Mouse (Mus musculus) hindbrain, embryonic 14.5 days (tissue): Measurements from ENCODE around the gene Prkce. TPM values are rescaled to one million over a fixed set of nuclear protein-coding genes. Genes with fewer than 3 reads are reported as not detected.

Experiments used
- ATAC-seq: fragments of 200-750 bp; cut with Nextera tagmentation; 2 replicates; pipeline ENCODE4 v1.8.0; 2017; ENCODE audit warnings: moderate number of reproducible peaks, mild to moderate bottlenecking, moderate TSS enrichment, moderate library complexity; ENCODE audit not compliant: low FRiP score
- DNase-seq: peaks from one replicate; pipeline ENCODE4 v3.0.0-alpha.2; 2015; ENCODE audit warnings: low spot score
- H3K27ac ChIP-seq: fragments of 300-500 bp; sonication (generic); 2 replicates; pipeline ENCODE4 v1.5.1; 2014; ENCODE audit warnings: mild to moderate bottlenecking, moderate library complexity
- H3K27me3 ChIP-seq: fragments of 300-500 bp; sonication (generic); 2 replicates; pipeline ENCODE4 v1.6.1; 2014; ENCODE audit warnings: mild to moderate bottlenecking, low read length, mixed read lengths; ENCODE audit not compliant: control insufficient read depth, insufficient read depth
- H3K36me3 ChIP-seq: fragments of 300-500 bp; sonication (generic); replicated peaks from 2 replicates; pipeline ENCODE4 v1.6.1; 2014; ENCODE audit not compliant: control insufficient read depth, insufficient read depth
- H3K4me1 ChIP-seq: fragments of 300-500 bp; sonication (generic); replicated peaks from 2 replicates; pipeline ENCODE4 v1.6.1; 2014; ENCODE audit warnings: antibody characterized with exemption, low read length, mixed read lengths; ENCODE audit not compliant: control insufficient read depth, insufficient read depth
- H3K4me2 ChIP-seq: fragments of 300-500 bp; sonication (generic); replicated peaks from 2 replicates; pipeline ENCODE4 v1.6.1; 2014; ENCODE audit warnings: mild to moderate bottlenecking, moderate library complexity
- H3K4me3 ChIP-seq: fragments of 300-500 bp; sonication (generic); replicated peaks from 2 replicates; pipeline ENCODE4 v1.5.1; 2014; ENCODE audit warnings: mild to moderate bottlenecking, low read length
- H3K9ac ChIP-seq: fragments of 300-500 bp; sonication (generic); 2 replicates; pipeline ENCODE4 v1.6.1; 2014
- H3K9me3 ChIP-seq: fragments of 300-500 bp; sonication (generic); 2 replicates; pipeline ENCODE4 v1.6.1; 2016; ENCODE audit warnings: low read length; ENCODE audit not compliant: control insufficient read depth
- WGBS: fragments of 180-500 bp; shearing (Covaris S2); extraction: QIAGEN DNeasy Blood & Tissue Kit; methylation state at CpG from one replicate; pipeline ENCODE4 v1.1.7; 2014; 5-methylcytosine and 5-hydroxymethylcytosine counted together
- polyA plus RNA-seq: library from polyadenylated mRNA; unstranded; fragments of >200 nt; fragmentation: Nextera tagmentation; extraction: Ambion mirVana; gene quantifications from 2 replicates; pipeline ENCODE4 v1.2.1, GENCODE M21; 2014

Gene Prkce
- polyA plus RNA-seq, 1 experiment from 2014 or later: 38.7 TPM

- no peaks in the 10 kb centered on the region for H3K36me3 ChIP-seq
- no peaks in the 10 kb centered on the region for H3K4me1 ChIP-seq
- H3K4me2 ChIP-seq: no peak overlapping the region
- no peaks in the 10 kb centered on the region for H3K9me3 ChIP-seq
- DNase-seq (no peak), ATAC-seq (no peak)
- 93% methylated on average over 7 of the region's 7 CpGs for WGBS
- H3K4me3 ChIP-seq: no peak overlapping the region
- no peak overlapping the region for H3K27ac ChIP-seq
- H3K27me3 ChIP-seq: no peaks in the 10 kb centered on the region
- no peak overlapping the region for H3K9ac ChIP-seq
These were observed 351.0 kb downstream of the Prkce start for GRCm38 (mm10) chr17:86518604-86519003.

- WGBS: 96% methylated on average over 11 of the region's 11 CpGs
- Histone ChIP-seq H3K4me2 (no peak overlapping the region), H3K4me3 (no peak overlapping the region), H3K9ac (no peak overlapping the region), H3K9me3 (no peaks in the 10 kb centered on the region), H3K27ac (no peak overlapping the region), H3K36me3 (no peaks in the 10 kb centered on the region), H3K27me3 (no peaks in the 10 kb centered on the region), H3K4me1 (no peaks in the 10 kb centered on the region)
- ATAC-seq (no peak), DNase-seq (no peak)
These were observed 353.7 kb downstream of the Prkce start for GRCm38 (mm10) chr17:86521252-86521651.

GRCm38 (mm10) chr17:86522649-86523048, 355.1 kb downstream of the Prkce start:
- 94% methylated on average over 5 of the region's 5 CpGs for WGBS
- Histone ChIP-seq H3K27me3 (no peaks in the 10 kb centered on the region), H3K36me3 (no peaks in the 10 kb centered on the region), H3K4me3 (no peak overlapping the region), H3K4me2 (no peak overlapping the region), H3K4me1 (no peaks in the 10 kb centered on the region), H3K9ac (no peak overlapping the region), H3K27ac (no peak overlapping the region), H3K9me3 (no peaks in the 10 kb centered on the region)
- ATAC-seq (no peak), DNase-seq (no peak)

- DNase-seq: no peak
- H3K9ac ChIP-seq: no peak overlapping the region
- H3K4me2 ChIP-seq: no peak overlapping the region
- no peaks in the 10 kb centered on the region for H3K4me1 ChIP-seq
- no peaks in the 10 kb centered on the region for H3K9me3 ChIP-seq
- ATAC-seq: no peak
- H3K27ac ChIP-seq: no peak overlapping the region
- H3K4me3 ChIP-seq: no peak overlapping the region
- no peaks in the 10 kb centered on the region for H3K27me3 ChIP-seq
- WGBS: 71% methylated on average over 3 of the region's 3 CpGs
- no peaks in the 10 kb centered on the region for H3K36me3 ChIP-seq
These were observed 355.8 kb downstream of the Prkce start for GRCm38 (mm10) chr17:86523374-86523773.

- Histone ChIP-seq H3K36me3 (no peaks in the 10 kb centered on the region), H3K4me1 (no peaks in the 10 kb centered on the region), H3K27me3 (no peaks in the 10 kb centered on the region), H3K9ac (no peak overlapping the region), H3K9me3 (no peaks in the 10 kb centered on the region), H3K4me3 (no peak overlapping the region), H3K4me2 (no peak overlapping the region), H3K27ac (no peak overlapping the region)
- no peak for ATAC-seq
- no peak for DNase-seq
- 97% methylated on average over 10 of the region's 10 CpGs for WGBS
These were observed 356.3 kb downstream of the Prkce start for GRCm38 (mm10) chr17:86523843-86524242.

- Histone ChIP-seq H3K27me3 (no peaks in the 10 kb centered on the region), H3K27ac (no peak overlapping the region), H3K9ac (no peak overlapping the region), H3K9me3 (no peaks in the 10 kb centered on the region), H3K4me2 (no peak overlapping the region), H3K36me3 (no peaks in the 10 kb centered on the region), H3K4me3 (no peak overlapping the region), H3K4me1 (no peaks in the 10 kb centered on the region)
- DNase-seq (no peak), ATAC-seq (no peak)
- 94% methylated on average over 2 of the region's 2 CpGs for WGBS
These were observed 357.5 kb downstream of the Prkce start for GRCm38 (mm10) chr17:86525075-86525474.

- Histone ChIP-seq H3K27ac (no peak overlapping the region), H3K4me3 (no peak overlapping the region), H3K9me3 (no peaks in the 10 kb centered on the region), H3K4me1 (no peaks in the 10 kb centered on the region), H3K36me3 (no peaks in the 10 kb centered on the region), H3K9ac (no peak overlapping the region), H3K4me2 (no peak overlapping the region), H3K27me3 (no peaks in the 10 kb centered on the region)
- WGBS: 89% methylated on average over 7 of the region's 7 CpGs
- ATAC-seq: no peak
- no peak for DNase-seq
These were observed 358.4 kb downstream of the Prkce start for GRCm38 (mm10) chr17:86526016-86526415.

- Histone ChIP-seq H3K27ac (no peak overlapping the region), H3K9ac (no peak overlapping the region), H3K9me3 (no peaks in the 10 kb centered on the region), H3K36me3 (no peaks in the 10 kb centered on the region), H3K27me3 (no peaks in the 10 kb centered on the region), H3K4me3 (no peak overlapping the region), H3K4me2 (no peak overlapping the region), H3K4me1 (no peaks in the 10 kb centered on the region)
- DNase-seq: no peak
- no peak for ATAC-seq
- 89% methylated on average over 5 of the region's 5 CpGs for WGBS
These were observed 359.7 kb downstream of the Prkce start for GRCm38 (mm10) chr17:86527298-86527697.

- WGBS: 85% methylated on average over 10 of the region's 10 CpGs
- DNase-seq (no peak), ATAC-seq (no peak)
- no peaks in the 10 kb centered on the region for H3K36me3 ChIP-seq
- no peaks in the 10 kb centered on the region for H3K27me3 ChIP-seq
- no peaks in the 10 kb centered on the region for H3K4me1 ChIP-seq
- no peak overlapping the region for H3K4me2 ChIP-seq
- H3K27ac ChIP-seq: no peak overlapping the region
- H3K9ac ChIP-seq: no peak overlapping the region
- no peak overlapping the region for H3K4me3 ChIP-seq
- H3K9me3 ChIP-seq: no peaks in the 10 kb centered on the region
These were observed 361.4 kb downstream of the Prkce start for GRCm38 (mm10) chr17:86529003-86529402.

- ATAC-seq: no peak
- H3K27me3 ChIP-seq: no peaks in the 10 kb centered on the region
- WGBS: 85% methylated on average over 4 of the region's 4 CpGs
These were observed 361.8 kb downstream of the Prkce start for GRCm38 (mm10) chr17:86529411-86529810.

More at GRCm38 (mm10) chr17:86529411-86529810, 361.8 kb downstream of the Prkce start:
- Histone ChIP-seq H3K9ac (no peak overlapping the region), H3K9me3 (no peaks in the 10 kb centered on the region), H3K4me1 (no peaks in the 10 kb centered on the region), H3K4me3 (no peak overlapping the region), H3K36me3 (no peaks in the 10 kb centered on the region), H3K4me2 (no peak overlapping the region), H3K27ac (no peak overlapping the region)
- DNase-seq: no peak
